Mouse (Mus musculus) Muller cell, postnatal 12 days (primary cell): ENCODE results near the gene Gpsm3.

Source experiments
- DNase-seq: peaks from one replicate; pipeline ENCODE4 v3.0.0-alpha.2; 2015; ENCODE audit errors: inconsistent ontology term

Gene Gpsm3

GRCm38 (mm10) chr17:34603375-34604060 lies 13.9 kb downstream of the Gpsm3 start, which contains the start of gene Rnf5:
Gene Rnf5, minus strand, starts transcription at chr17:34603690.
- DNase-seq, result peak; percentile 100

GRCm38 (mm10) chr17:34604061-34604508 lies 14.5 kb downstream of the Gpsm3 start, which contains the start of gene Agpat1:
Gene Agpat1, plus strand, starts transcription at chr17:34604262.
- no peak for DNase-seq

- no peak for DNase-seq
Measured at GRCm38 (mm10) chr17:34604511-34605237, 15.1 kb downstream of the Gpsm3 start.

GRCm38 (mm10) chr17:34605609-34606008 lies 16.0 kb downstream of the Gpsm3 start:
- peak; percentile 97 for DNase-seq

- no peak for DNase-seq
Measured at GRCm38 (mm10) chr17:34606186-34607039, 16.8 kb downstream of the Gpsm3 start.

- no peak for DNase-seq
Measured at GRCm38 (mm10) chr17:34607997-34608396, 18.4 kb downstream of the Gpsm3 start.

- DNase-seq, result no peak
Measured at GRCm38 (mm10) chr17:34611050-34611449, 21.4 kb downstream of the Gpsm3 start.

- DNase-seq, result no peak
Measured at GRCm38 (mm10) chr17:34613054-34613645, 23.5 kb downstream of the Gpsm3 start.

GRCm38 (mm10) chr17:34613830-34614229 lies 24.2 kb downstream of the Gpsm3 start:
- DNase-seq, result no peak

- DNase-seq, result no peak
Measured at GRCm38 (mm10) chr17:34615871-34616270, 26.3 kb downstream of the Gpsm3 start, which contains the start of gene Egfl8. Gene Egfl8, minus strand, starts transcription at chr17:34615971.

- DNase-seq, result peak; percentile 59
Measured at GRCm38 (mm10) chr17:34618999-34619398, 29.4 kb downstream of the Gpsm3 start.

GRCm38 (mm10) chr17:34621006-34621405 lies 31.4 kb downstream of the Gpsm3 start:
- no peak for DNase-seq

- no peak for DNase-seq
Measured at GRCm38 (mm10) chr17:34623161-34623560, 33.6 kb downstream of the Gpsm3 start.

- DNase-seq, result no peak
Measured at GRCm38 (mm10) chr17:34624981-34625380, 35.4 kb downstream of the Gpsm3 start.

GRCm38 (mm10) chr17:34626062-34626772 lies 36.6 kb downstream of the Gpsm3 start:
- no peak for DNase-seq

- DNase-seq, result peak; percentile 63
Measured at GRCm38 (mm10) chr17:34626773-34627092, 37.1 kb downstream of the Gpsm3 start.

GRCm38 (mm10) chr17:34627093-34627942 lies 37.7 kb downstream of the Gpsm3 start:
- peak; percentile 90 for DNase-seq

GRCm38 (mm10) chr17:34627943-34628643 lies 38.5 kb downstream of the Gpsm3 start, which contains the start of gene Ppt2:
Gene Ppt2, minus strand, starts transcription at chr17:34628510.
- peak; percentile 69 for DNase-seq

GRCm38 (mm10) chr17:34628644-34628967 lies 39.0 kb downstream of the Gpsm3 start:
- DNase-seq, result no peak
